Mouse (Mus musculus) bone marrow, adult 2 months (tissue): ENCODE measurements around the gene Nktr.

Source experiments
- CTCF ChIP-seq: fragments of 200-500 bp; IDR thresholded peaks from 2 replicates; pipeline ENCODE4 v1.5.1; 2011; ENCODE audit warnings: low read length, control low read depth; ENCODE audit not compliant: control insufficient read depth, insufficient read depth
- POLR2A ChIP-seq: fragments of 200-500 bp; IDR thresholded peaks from 2 replicates; pipeline ENCODE4 v1.6.1; 2011; ENCODE audit warnings: low read depth, mild to moderate bottlenecking, control low read depth, low read length, borderline replicate concordance; ENCODE audit not compliant: control insufficient read depth

DNA sequence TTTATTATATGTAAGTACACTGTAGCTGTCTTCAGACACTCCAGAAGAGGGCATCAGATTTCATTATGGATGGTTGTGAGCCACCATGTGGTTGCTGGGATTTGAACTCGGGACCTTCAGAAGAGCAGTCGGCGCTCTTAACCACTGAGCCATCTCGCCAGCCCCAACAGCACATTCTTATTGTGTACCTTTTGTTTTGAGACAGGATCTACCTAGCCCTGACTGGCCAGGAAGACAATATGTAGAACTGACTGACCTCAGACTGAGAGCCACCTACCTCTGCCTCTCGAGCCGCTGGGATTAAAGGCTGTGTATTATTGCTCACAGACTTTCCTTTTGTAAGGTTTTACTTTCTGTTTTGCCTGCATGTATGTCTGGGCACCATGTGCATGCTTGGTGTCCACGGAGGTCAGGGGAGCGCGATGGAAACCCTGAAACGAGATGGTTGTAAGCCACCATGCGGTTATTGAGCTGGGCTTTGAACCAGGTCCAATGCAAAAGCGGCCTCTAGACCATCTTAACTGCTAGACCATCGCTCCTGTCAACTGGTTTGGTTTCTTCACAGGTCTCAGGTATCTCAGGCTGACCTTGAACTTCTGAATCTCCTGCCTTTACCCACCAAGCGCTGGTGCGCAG, 781 bp upstream of the Nktr start:
- no peak for TF ChIP-seq CTCF
- no peak for TF ChIP-seq POLR2A
